Mouse (Mus musculus) erythroblast, embryonic 14.5 days (primary cell): ENCODE measurements at regions not wholly inside any gene's neighbourhood (a gene's known extent, or its start where the extent isn't known, plus 50 kb on each side); places are given as distances from the start of the nearest gene placed in this dataset.

Experiments
- GATA1 ChIP-seq: IDR thresholded peaks from 2 replicates; pipeline ENCODE4 v1.6.1; 2012; ENCODE audit warnings: low read length, inconsistent platforms, mixed read lengths
- TAL1 ChIP-seq: IDR thresholded peaks from 3 replicates; pipeline ENCODE4 v1.6.1; 2012; ENCODE audit warnings: low read length, inconsistent platforms, mixed read lengths

DNA sequence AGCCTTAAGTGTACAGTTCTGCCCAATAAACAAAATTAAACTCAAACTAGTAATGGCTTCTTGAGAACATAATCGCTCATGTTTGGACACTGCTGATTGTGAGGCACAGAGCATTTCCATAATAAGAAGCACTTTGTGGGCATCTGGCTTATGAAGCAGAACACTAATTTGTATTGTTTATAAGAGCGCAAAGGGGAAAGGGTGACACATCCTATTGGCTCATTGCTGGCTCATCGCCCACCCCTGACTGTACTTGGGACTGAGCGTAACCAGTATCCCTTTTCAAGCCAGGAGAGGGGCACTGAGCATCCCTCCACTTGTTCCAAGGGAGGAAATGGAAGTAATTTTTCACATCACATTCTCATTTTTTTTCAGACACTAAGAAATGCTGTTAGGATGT is 288.0 kb downstream of the Sfmbt2 start:
- no peak for TF ChIP-seq TAL1
- no peak for TF ChIP-seq GATA1
